ENCODE assay signal across 10 mouse cellular contexts in the genomic region with DNA sequence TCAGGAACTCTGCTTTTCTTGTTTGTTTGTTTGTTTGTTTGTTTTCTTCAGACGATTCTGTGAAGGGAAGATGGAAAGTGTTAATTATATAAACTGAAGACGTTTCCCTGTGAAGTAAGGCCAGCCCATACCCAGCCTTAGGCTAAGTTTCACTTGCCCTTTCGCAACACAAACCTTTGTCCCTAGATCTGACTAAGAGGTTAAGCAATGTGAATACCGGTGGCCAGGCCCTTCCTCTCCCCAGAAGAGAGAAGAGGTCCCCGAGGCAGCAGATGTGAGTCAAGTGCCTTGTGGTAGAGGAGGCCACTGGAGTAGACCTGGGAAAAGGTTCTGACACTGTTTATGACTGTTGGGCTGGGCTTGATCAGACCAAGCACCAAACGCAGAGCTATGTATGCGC.
A peak's percentile ranks its signal among the peaks of the same experiment; 100 is the strongest.
DNase-seq lines count a peak whose midpoint lies in the region; ATAC-seq and TF ChIP-seq lines count a peak whose summit lies in the region.
"Had no signal": no experiment of that assay in that cellular context is flagged by ENCODE, and none has a peak within 500 bp of the region (broad histone marks: within the 10 kb centered on the region; RNA-seq: fewer than 3 reads in every experiment).

No protein-coding gene starts in this region.

- H3K4me3 ChIP-seq in liver, embryonic 16.5 days (ENCODE audit: low read depth, low read length): no peak overlapping the region
- H3K4me3 ChIP-seq in stomach, postnatal 0 days (ENCODE audit: low read depth, low read length): no peak overlapping the region
- H3K4me3 ChIP-seq in midbrain, embryonic 15.5 days: no peak overlapping the region
- H3K4me3 ChIP-seq in heart, embryonic 12.5 days: no peak overlapping the region
- H3K4me3 ChIP-seq: neural tube, embryonic 13.5 days had no signal

- H3K36me3 ChIP-seq in liver, embryonic 16.5 days (ENCODE audit: control insufficient read depth, insufficient read depth): no peaks in the 10 kb centered on the region
- H3K36me3 ChIP-seq in stomach, postnatal 0 days (ENCODE audit: control insufficient read depth, insufficient read depth, low read length): no peaks in the 10 kb centered on the region
- H3K36me3 ChIP-seq in midbrain, embryonic 15.5 days (replicated peaks): no peaks in the 10 kb centered on the region
- H3K36me3 ChIP-seq in heart, embryonic 12.5 days: no peaks in the 10 kb centered on the region
- H3K36me3 ChIP-seq: neural tube, embryonic 13.5 days had no signal

- H3K27me3 ChIP-seq in liver, embryonic 16.5 days (ENCODE audit: control insufficient read depth, insufficient read depth, low read depth, low read length): no peaks in the 10 kb centered on the region
- H3K27me3 ChIP-seq in stomach, postnatal 0 days (ENCODE audit: control insufficient read depth, insufficient read depth, low read length): no peaks in the 10 kb centered on the region
- no peaks in the 10 kb centered on the region for H3K27me3 ChIP-seq in midbrain, embryonic 15.5 days (replicated peaks)
- H3K27me3 ChIP-seq in heart, embryonic 12.5 days (replicated peaks): no peaks in the 10 kb centered on the region
- H3K27me3 ChIP-seq: neural tube, embryonic 13.5 days had no signal

- no peak overlapping the region for H3K9ac ChIP-seq in liver, embryonic 16.5 days (ENCODE audit: low read depth, low read length)
- H3K9ac ChIP-seq in stomach, postnatal 0 days (ENCODE audit: low read length): no peak overlapping the region
- H3K9ac ChIP-seq in midbrain, embryonic 15.5 days: no peak overlapping the region
- H3K9ac ChIP-seq in heart, embryonic 12.5 days: no peak overlapping the region
- H3K9ac ChIP-seq: neural tube, embryonic 13.5 days had no signal

- no peak for TF ChIP-seq EP300 in stomach, postnatal 0 days (optimal IDR thresholded peaks at IDR 0.05)

- ATAC-seq in liver, embryonic 16.5 days (ENCODE audit: low read depth): peak; percentile 79
- peak; percentile 89 for ATAC-seq in stomach, postnatal 0 days (ENCODE audit: low FRiP score, low TSS enrichment)
- ATAC-seq in midbrain, embryonic 15.5 days (replicated peaks): no peak
- ATAC-seq in heart, embryonic 12.5 days (ENCODE audit: insufficient number of reproducible peaks, low FRiP score): no peak

- TF ChIP-seq CTCF in stomach, postnatal 0 days (IDR thresholded peaks at IDR 0.05; ENCODE audit: low read depth): no peak

- 0 out of 2 replicates have a peak overlapping the region, but pooled peaks have one; percentile 7 for H3K4me2 ChIP-seq in liver, embryonic 16.5 days (ENCODE audit: low read depth, low read length)
- no peak overlapping the region for H3K4me2 ChIP-seq in stomach, postnatal 0 days (replicated peaks; ENCODE audit: low read depth)
- H3K4me2 ChIP-seq in midbrain, embryonic 15.5 days: no peak overlapping the region
- H3K4me2 ChIP-seq in heart, embryonic 12.5 days: no peak overlapping the region
- H3K4me2 ChIP-seq: neural tube, embryonic 13.5 days had no signal

- H3K27ac ChIP-seq in liver, embryonic 16.5 days (ENCODE audit: low read length): peak overlapping the region; percentile 59
- H3K27ac ChIP-seq in stomach, postnatal 0 days (replicated peaks): no peak overlapping the region
- no peak overlapping the region for H3K27ac ChIP-seq in midbrain, embryonic 15.5 days
- H3K27ac ChIP-seq in heart, embryonic 12.5 days (ENCODE audit: poor library complexity, severe bottlenecking): no peak overlapping the region
- H3K27ac ChIP-seq: neural tube, embryonic 13.5 days had no signal

- 39% methylated on average over 7 of the region's 7 CpGs for WGBS in liver, embryonic 16.5 days (ENCODE audit: insufficient replicate concordance)
- WGBS in stomach, postnatal 0 days: 62% methylated on average over 7 of the region's 7 CpGs
- 90% methylated on average over 7 of the region's 7 CpGs for WGBS in midbrain, embryonic 15.5 days
- 79% methylated on average over 7 of the region's 7 CpGs for WGBS in heart, embryonic 12.5 days

- no peaks in the 10 kb centered on the region for H3K9me3 ChIP-seq in liver, embryonic 16.5 days (replicated peaks; ENCODE audit: control insufficient read depth, low read length)
- H3K9me3 ChIP-seq in stomach, postnatal 0 days (ENCODE audit: control insufficient read depth, low read length): no peaks in the 10 kb centered on the region
- no peaks in the 10 kb centered on the region for H3K9me3 ChIP-seq in midbrain, embryonic 15.5 days
- H3K9me3 ChIP-seq in heart, embryonic 12.5 days (replicated peaks): no peaks in the 10 kb centered on the region
- H3K9me3 ChIP-seq: neural tube, embryonic 13.5 days had no signal

- no peaks in the 10 kb centered on the region; the same call in 1 of the 2 replicates for H3K4me1 ChIP-seq in liver, embryonic 16.5 days (ENCODE audit: control insufficient read depth, low read depth, low read length)
- H3K4me1 ChIP-seq in stomach, postnatal 0 days (replicated peaks; ENCODE audit: control insufficient read depth, insufficient read depth): no peaks in the 10 kb centered on the region
- H3K4me1 ChIP-seq in midbrain, embryonic 15.5 days: peaks cover 4% of the 10 kb centered on the region; the same call in 1 of the 2 replicates
- no peaks in the 10 kb centered on the region for H3K4me1 ChIP-seq in heart, embryonic 12.5 days (replicated peaks)

- peak; percentile 55 for DNase-seq in lung, postnatal 25 days (ENCODE audit: low spot score)
- DNase-seq in lung, postnatal 10 days: no peak
- peak; percentile 44 for DNase-seq in c-Kit-positive CD71-negative TER-119-negative erythroid progenitor cells, embryonic 14.5 days (ENCODE audit: low read depth)
- DNase-seq in stomach, postnatal 0 days (ENCODE audit: low spot score): peak; percentile 58
- DNase-seq: gastrocnemius, postnatal 10 days; right cerebral cortex, postnatal 14 days had no signal

Comparison
In these comparisons a context has a peak if more than half of its experiments do, and no peak if none do; other contexts are left out.
1. ATAC-seq: peak in liver, embryonic 16.5 days (single experiment) and stomach, postnatal 0 days (single experiment); none in midbrain, embryonic 15.5 days (single experiment) and heart, embryonic 12.5 days (single experiment).